Mouse (Mus musculus) adrenal gland, adult 2 months (tissue): ENCODE measurements around the gene Atxn7l3. TPM values are rescaled to one million over a fixed set of nuclear protein-coding genes. Genes with fewer than 3 reads are reported as not detected.
A peak's percentile ranks its signal among the peaks of the same experiment; 100 is the strongest.

ENCODE experiments used
- DNase-seq: peaks from one replicate; pipeline ENCODE4 v3.0.0; 2021
- long read RNA-seq: library from polyadenylated mRNA; stranded (forward); transcript quantifications from one replicate; pipeline ENCODE4 v2.0.0, GENCODE M21; 2021
- polyA plus RNA-seq: library from polyadenylated mRNA; depleted of rRNA; stranded (reverse); fragments of >200 nt; gene quantifications from 2 replicates; pipeline ENCODE4 v1.2.3, GENCODE M21; 2012; rRNA removed
- total RNA-seq, 2 experiments: library from RNA; stranded (reverse); gene quantifications; 2 replicates each; pipeline ENCODE4 v1.2.3; 2021

The Atxn7l3 gene
- 10 to 100 TPM; 44.2 to 45.1 TPM for total RNA-seq
- 43.2 and 46.5 TPM in 2 replicates for polyA plus RNA-seq
- long read RNA-seq, transcript Atxn7l3-201 (13 exons, 3,688 nt), result major isoform, 5 of 16 reads
- long read RNA-seq, partial matches to known transcripts, result 1 of 16 reads
- long read RNA-seq, other reads (novel, unspliced or antisense), result 8 of 16 reads

- DNase-seq, result peak; percentile 100
Observed at GRCm38 (mm10) chr11:102296491-102297472, at the start of gene Atxn7l3. TSS of gene Atxn7l3 (minus strand) at chr11:102296631.

- no peak for DNase-seq
Observed at GRCm38 (mm10) chr11:102344458-102344857, 48.0 kb upstream of the Atxn7l3 start.

GRCm38 (mm10) chr11:102342742-102343141 is 46.3 kb upstream of the Atxn7l3 start:
- DNase-seq, result no peak

- DNase-seq, result no peak
Observed at GRCm38 (mm10) chr11:102341101-102341500, 44.7 kb upstream of the Atxn7l3 start.

- no peak for DNase-seq
Observed at GRCm38 (mm10) chr11:102339624-102340023, 43.2 kb upstream of the Atxn7l3 start.

- no peak for DNase-seq
Observed at GRCm38 (mm10) chr11:102339195-102339594, 42.8 kb upstream of the Atxn7l3 start.

- peak; percentile 91 for DNase-seq
Observed at GRCm38 (mm10) chr11:102338561-102338960, 42.1 kb upstream of the Atxn7l3 start.

GRCm38 (mm10) chr11:102337921-102338320 is 41.5 kb upstream of the Atxn7l3 start:
- no peak for DNase-seq

GRCm38 (mm10) chr11:102336191-102336590 is 39.8 kb upstream of the Atxn7l3 start:
- DNase-seq, result peak; percentile 60

- DNase-seq, result peak; percentile 64
Observed at GRCm38 (mm10) chr11:102334973-102335700, 38.7 kb upstream of the Atxn7l3 start.

- DNase-seq, result no peak
Observed at GRCm38 (mm10) chr11:102334010-102334409, 37.6 kb upstream of the Atxn7l3 start.

GRCm38 (mm10) chr11:102333061-102333460 is 36.6 kb upstream of the Atxn7l3 start:
- no peak for DNase-seq

- DNase-seq, result no peak
Observed at GRCm38 (mm10) chr11:102331806-102332205, 35.4 kb upstream of the Atxn7l3 start.

GRCm38 (mm10) chr11:102330039-102330438 is 33.6 kb upstream of the Atxn7l3 start:
- no peak for DNase-seq

GRCm38 (mm10) chr11:102329518-102329917 is 33.1 kb upstream of the Atxn7l3 start:
- DNase-seq, result no peak

GRCm38 (mm10) chr11:102327839-102328238 is 31.4 kb upstream of the Atxn7l3 start:
- DNase-seq, result no peak

- no peak for DNase-seq
Observed at GRCm38 (mm10) chr11:102327250-102327649, 30.8 kb upstream of the Atxn7l3 start.

- DNase-seq, result no peak
Observed at GRCm38 (mm10) chr11:102323516-102323915, 27.1 kb upstream of the Atxn7l3 start.

GRCm38 (mm10) chr11:102321931-102322330 is 25.5 kb upstream of the Atxn7l3 start:
- DNase-seq, result no peak

GRCm38 (mm10) chr11:102320686-102321005 is 24.2 kb upstream of the Atxn7l3 start:
- peak; percentile 83 for DNase-seq

- peak; percentile 93 for DNase-seq
Observed at GRCm38 (mm10) chr11:102319941-102320685, 23.7 kb upstream of the Atxn7l3 start.

GRCm38 (mm10) chr11:102319410-102319792 is 23.0 kb upstream of the Atxn7l3 start, which contains the start of gene Ubtf:
TSS of gene Ubtf (minus strand) at chr11:102319742.
- DNase-seq, result peak; percentile 91
